Mouse (Mus musculus) embryo, embryonic 10 days (tissue): ENCODE measurements around the gene Kazn.

ENCODE experiments used
- DNase-seq: peaks from one replicate; pipeline ENCODE4 v3.0.0-alpha.2; 2015; ENCODE audit warnings: low spot score

Kazn gene

GRCm38 (mm10) chr4:142242164-142242563, 3.0 kb upstream of the Kazn start:
- DNase-seq: no peak

- DNase-seq: peak; percentile 63
Measured at GRCm38 (mm10) chr4:142240874-142241273, 1.7 kb upstream of the Kazn start.

- DNase-seq: peak; percentile 44
Measured at GRCm38 (mm10) chr4:142238486-142239239, 538 bp downstream of the Kazn start.

GRCm38 (mm10) chr4:142238041-142238440, 1.2 kb downstream of the Kazn start:
- DNase-seq: no peak

- DNase-seq: no peak
Measured at GRCm38 (mm10) chr4:142236681-142237080, 2.5 kb downstream of the Kazn start.

GRCm38 (mm10) chr4:142235426-142235825, 3.8 kb downstream of the Kazn start:
- DNase-seq: no peak

GRCm38 (mm10) chr4:142234828-142235227, 4.4 kb downstream of the Kazn start:
- no peak for DNase-seq

- DNase-seq: no peak
Measured at GRCm38 (mm10) chr4:142228821-142229575, 10.2 kb downstream of the Kazn start.

- DNase-seq: no peak
Measured at GRCm38 (mm10) chr4:142223898-142224645, 15.1 kb downstream of the Kazn start.

- DNase-seq: no peak
Measured at GRCm38 (mm10) chr4:142222385-142222784, 16.8 kb downstream of the Kazn start.

GRCm38 (mm10) chr4:142221757-142222072, 17.5 kb downstream of the Kazn start:
- no peak for DNase-seq

GRCm38 (mm10) chr4:142221025-142221756, 18.0 kb downstream of the Kazn start:
- DNase-seq: peak; percentile 80

GRCm38 (mm10) chr4:142218997-142219396, 20.2 kb downstream of the Kazn start:
- DNase-seq: no peak

- no peak for DNase-seq
Measured at GRCm38 (mm10) chr4:142217048-142217447, 22.2 kb downstream of the Kazn start.

GRCm38 (mm10) chr4:142215760-142216159, 23.4 kb downstream of the Kazn start:
- no peak for DNase-seq

- no peak for DNase-seq
Measured at GRCm38 (mm10) chr4:142214532-142214931, 24.7 kb downstream of the Kazn start.

- no peak for DNase-seq
Measured at GRCm38 (mm10) chr4:142212425-142212824, 26.8 kb downstream of the Kazn start.

GRCm38 (mm10) chr4:142209884-142210283, 29.3 kb downstream of the Kazn start:
- DNase-seq: no peak

GRCm38 (mm10) chr4:142209476-142209875, 29.7 kb downstream of the Kazn start:
- DNase-seq: no peak

GRCm38 (mm10) chr4:142205693-142206092, 33.5 kb downstream of the Kazn start:
- no peak for DNase-seq

GRCm38 (mm10) chr4:142196626-142197025, 42.6 kb downstream of the Kazn start:
- DNase-seq: no peak

- no peak for DNase-seq
Measured at GRCm38 (mm10) chr4:142193780-142194179, 45.4 kb downstream of the Kazn start.
